Mouse (Mus musculus) forebrain, embryonic 14.5 days (tissue): ENCODE measurements around the gene Wfdc17. TPM values are rescaled to one million over a fixed set of nuclear protein-coding genes. Genes with fewer than 3 reads are reported as not detected.

Experiments
- ATAC-seq: fragments of 200-750 bp; cut with Nextera tagmentation; 2 replicates; pipeline ENCODE4 v1.8.0; 2017; ENCODE audit warnings: mild to moderate bottlenecking, moderate library complexity
- DNase-seq: peaks from one replicate; pipeline ENCODE4 v3.0.0-alpha.2; 2015; ENCODE audit warnings: low spot score
- H3K27ac ChIP-seq: fragments of 300-500 bp; sonication (generic); 2 replicates; pipeline ENCODE4 v1.5.1; 2014; ENCODE audit warnings: low read depth, mild to moderate bottlenecking, control low read depth, low read length, moderate library complexity
- H3K27me3 ChIP-seq: fragments of 300-500 bp; sonication (generic); replicated peaks from 2 replicates; pipeline ENCODE4 v1.6.1; 2014; ENCODE audit warnings: low read length, control low read depth, mixed read lengths; ENCODE audit not compliant: control insufficient read depth, insufficient read depth
- H3K36me3 ChIP-seq: fragments of 300-500 bp; sonication (generic); 2 replicates; pipeline ENCODE4 v1.6.1; 2014; ENCODE audit warnings: low read length, control low read depth; ENCODE audit not compliant: control insufficient read depth, insufficient read depth
- H3K4me1 ChIP-seq: fragments of 300-500 bp; sonication (generic); 2 replicates; pipeline ENCODE4 v1.6.1; 2014; ENCODE audit warnings: antibody characterized with exemption, low read length, control low read depth; ENCODE audit not compliant: control insufficient read depth, insufficient read depth
- H3K4me2 ChIP-seq: fragments of 300-500 bp; sonication (generic); 2 replicates; pipeline ENCODE4 v1.6.1; 2014; ENCODE audit warnings: mild to moderate bottlenecking, control low read depth, low read length
- H3K4me3 ChIP-seq: fragments of 300-500 bp; sonication (generic); 2 replicates; pipeline ENCODE4 v1.5.1; 2014; ENCODE audit warnings: low read depth, low read length, control low read depth
- H3K9ac ChIP-seq: fragments of 300-500 bp; sonication (generic); 2 replicates; pipeline ENCODE4 v1.6.1; 2014; ENCODE audit warnings: mild to moderate bottlenecking, low read length, control low read depth, moderate library complexity
- H3K9me3 ChIP-seq: fragments of 300-500 bp; sonication (generic); replicated peaks from 2 replicates; pipeline ENCODE4 v1.6.1; 2016; ENCODE audit warnings: low read length, control low read depth, mixed read lengths; ENCODE audit not compliant: control insufficient read depth
- WGBS: fragments of 180-500 bp; shearing (Covaris S2); extraction: QIAGEN DNeasy Blood & Tissue Kit; methylation state at CpG from one replicate; pipeline ENCODE4 v1.1.7; 2014; 5-methylcytosine and 5-hydroxymethylcytosine counted together
- polyA plus RNA-seq: library from polyadenylated mRNA; unstranded; fragments of >200 nt; fragmentation: Nextera tagmentation; extraction: Ambion mirVana; gene quantifications from 2 replicates; pipeline ENCODE4 v1.2.1, GENCODE M21; 2014

Gene Wfdc17
- polyA plus RNA-seq, 1 experiment from 2014 or later: not detected

DNA sequence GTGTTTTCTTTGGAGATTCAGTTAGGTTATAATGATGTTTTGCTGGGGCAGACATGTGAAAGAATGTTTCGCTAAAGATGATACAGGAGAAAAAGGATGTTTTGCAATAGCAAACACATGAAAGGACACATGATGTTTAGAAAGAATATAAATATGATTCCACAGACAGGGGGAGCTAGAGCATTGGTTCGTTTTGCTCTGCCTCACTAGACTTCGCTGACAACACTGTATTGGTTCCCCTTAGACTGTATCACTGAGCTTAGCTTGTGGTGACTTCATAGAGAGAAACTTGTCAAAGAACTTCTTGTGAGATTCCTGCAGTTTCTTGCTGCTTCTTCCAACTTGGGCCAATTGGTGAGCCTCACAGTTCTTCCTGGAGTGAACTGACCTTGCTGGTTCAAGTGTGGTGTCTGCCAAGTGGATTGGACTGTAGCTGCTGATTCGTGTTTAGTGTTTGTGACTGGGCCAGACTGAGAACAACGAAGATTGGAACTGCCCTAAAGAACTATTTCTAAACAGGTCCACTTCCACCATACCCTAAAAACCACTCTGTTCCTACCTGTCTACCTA lies 29.4 kb downstream of the Wfdc17 start:
- DNase-seq: no peak
- Histone ChIP-seq H3K9me3 (0 out of 2 replicates have a peak, but pooled peaks cover 5% of the 10 kb centered on the region), H3K4me2 (no peak overlapping the region), H3K9ac (no peak overlapping the region), H3K27ac (no peak overlapping the region), H3K36me3 (no peaks in the 10 kb centered on the region), H3K27me3 (no peaks in the 10 kb centered on the region), H3K4me3 (no peak overlapping the region), H3K4me1 (no peaks in the 10 kb centered on the region)
- WGBS: 83% methylated on average over 5 of the region's 5 CpGs
- ATAC-seq: no peak

- Histone ChIP-seq H3K4me2 (no peak overlapping the region), H3K4me3 (no peak overlapping the region), H3K4me1 (no peaks in the 10 kb centered on the region), H3K9me3 (0 out of 2 replicates have a peak, but pooled peaks cover 5% of the 10 kb centered on the region), H3K27ac (no peak overlapping the region), H3K36me3 (no peaks in the 10 kb centered on the region), H3K9ac (no peak overlapping the region), H3K27me3 (no peaks in the 10 kb centered on the region)
- ATAC-seq (no peak), DNase-seq (no peak)
- 84% methylated on average over 1 of the region's 1 CpGs for WGBS
Measured at GRCm38 (mm10) chr11:83734215-83734614, 30.4 kb downstream of the Wfdc17 start.

- Histone ChIP-seq H3K36me3 (no peaks in the 10 kb centered on the region), H3K27me3 (no peaks in the 10 kb centered on the region), H3K4me3 (no peak overlapping the region), H3K27ac (no peak overlapping the region), H3K9me3 (0 out of 2 replicates have a peak, but pooled peaks cover 5% of the 10 kb centered on the region), H3K4me1 (no peaks in the 10 kb centered on the region), H3K9ac (no peak overlapping the region), H3K4me2 (no peak overlapping the region)
- DNase-seq (no peak), ATAC-seq (no peak)
- WGBS: 76% methylated on average over 2 of the region's 2 CpGs
Measured at GRCm38 (mm10) chr11:83735881-83736280, 32.1 kb downstream of the Wfdc17 start.

- no peak for DNase-seq
- Histone ChIP-seq H3K27ac (no peak overlapping the region), H3K4me2 (no peak overlapping the region), H3K4me3 (no peak overlapping the region), H3K4me1 (no peaks in the 10 kb centered on the region), H3K9ac (no peak overlapping the region), H3K27me3 (no peaks in the 10 kb centered on the region), H3K36me3 (no peaks in the 10 kb centered on the region), H3K9me3 (0 out of 2 replicates have a peak, but pooled peaks cover 5% of the 10 kb centered on the region)
- no peak for ATAC-seq
- WGBS: 90% methylated on average over 3 of the region's 3 CpGs
Measured at GRCm38 (mm10) chr11:83737109-83737558, 33.3 kb downstream of the Wfdc17 start.

- H3K9me3 ChIP-seq: no peaks in the 10 kb centered on the region
- H3K36me3 ChIP-seq: no peaks in the 10 kb centered on the region
- no peak overlapping the region for H3K27ac ChIP-seq
- no peaks in the 10 kb centered on the region for H3K27me3 ChIP-seq
- ATAC-seq (no peak), DNase-seq (peak; percentile 87)
- 27% methylated on average over 5 of the region's 5 CpGs for WGBS
- no peak overlapping the region for H3K4me3 ChIP-seq
- no peaks in the 10 kb centered on the region for H3K4me1 ChIP-seq
- no peak overlapping the region for H3K4me2 ChIP-seq
- no peak overlapping the region for H3K9ac ChIP-seq
Measured at GRCm38 (mm10) chr11:83739241-83739640, 35.5 kb downstream of the Wfdc17 start.

- no peak overlapping the region for H3K4me3 ChIP-seq
- 79% methylated on average over 4 of the region's 4 CpGs for WGBS
Measured at GRCm38 (mm10) chr11:83740443-83740991, 36.7 kb downstream of the Wfdc17 start.

GRCm38 (mm10) chr11:83741841-83742240 lies 38.0 kb downstream of the Wfdc17 start:
- no peak for DNase-seq
- no peaks in the 10 kb centered on the region for H3K4me1 ChIP-seq
- WGBS: 88% methylated on average over 5 of the region's 5 CpGs

More at GRCm38 (mm10) chr11:83740443-83740991, 36.7 kb downstream of the Wfdc17 start:
- Histone ChIP-seq H3K27me3 (no peaks in the 10 kb centered on the region), H3K4me1 (no peaks in the 10 kb centered on the region), H3K36me3 (no peaks in the 10 kb centered on the region), H3K27ac (no peak overlapping the region), H3K4me2 (no peak overlapping the region), H3K9ac (no peak overlapping the region), H3K9me3 (no peaks in the 10 kb centered on the region)
- ATAC-seq: no peak
- DNase-seq: no peak

GRCm38 (mm10) chr11:83742731-83743355 lies 39.1 kb downstream of the Wfdc17 start:
- Histone ChIP-seq H3K4me3 (no peak overlapping the region), H3K4me2 (no peak overlapping the region), H3K27me3 (0 out of 2 replicates have a peak, but pooled peaks cover under 1% of the 10 kb centered on the region), H3K4me1 (no peaks in the 10 kb centered on the region), H3K27ac (no peak overlapping the region), H3K36me3 (no peaks in the 10 kb centered on the region), H3K9ac (no peak overlapping the region), H3K9me3 (no peaks in the 10 kb centered on the region)
- 80% methylated on average over 9 of the region's 9 CpGs for WGBS
- DNase-seq: no peak
- no peak for ATAC-seq

More at GRCm38 (mm10) chr11:83741841-83742240, 38.0 kb downstream of the Wfdc17 start:
- H3K9me3 ChIP-seq: no peaks in the 10 kb centered on the region
- ATAC-seq: no peak
- H3K9ac ChIP-seq: no peak overlapping the region
- H3K27me3 ChIP-seq: no peaks in the 10 kb centered on the region
- H3K4me3 ChIP-seq: no peak overlapping the region
- no peaks in the 10 kb centered on the region for H3K36me3 ChIP-seq
- no peak overlapping the region for H3K4me2 ChIP-seq
- H3K27ac ChIP-seq: no peak overlapping the region

GRCm38 (mm10) chr11:83743525-83743924 lies 39.7 kb downstream of the Wfdc17 start:
- WGBS: 80% methylated on average over 3 of the region's 3 CpGs
- no peak for ATAC-seq
- H3K27me3 ChIP-seq: 0 out of 2 replicates have a peak, but pooled peaks cover 4% of the 10 kb centered on the region
- no peak overlapping the region for H3K4me3 ChIP-seq
- no peak overlapping the region for H3K4me2 ChIP-seq
- no peaks in the 10 kb centered on the region for H3K36me3 ChIP-seq
- no peaks in the 10 kb centered on the region for H3K4me1 ChIP-seq
- H3K9me3 ChIP-seq: no peaks in the 10 kb centered on the region
- DNase-seq: no peak
- H3K27ac ChIP-seq: no peak overlapping the region
- no peak overlapping the region for H3K9ac ChIP-seq
